Mouse (Mus musculus) Patski (cell line): Measurements from ENCODE around the gene Rpn1. TPM values are rescaled to one million over a fixed set of nuclear protein-coding genes. Genes with fewer than 3 reads are reported as not detected.
A peak's percentile ranks its signal among the peaks of the same experiment; 100 is the strongest.
"Not testable (repeated sequence)": the region's sequence is repeated elsewhere in the genome, so short reads cannot be mapped to it uniquely, and the experiment has no call there.

ENCODE experiments used
- ATAC-seq: fragments of 100-300 bp; one replicate; pipeline ENCODE4 v1.8.0; 2021
- CTCF ChIA-PET: fragments of 350-600 bp; sonication (Branson Sonifier 250); formaldehyde crosslinking; loops from one replicate; lab custom pipeline; 2022; ENCODE audit warnings: inconsistent platforms; lab: Charles Lee
- POLR2A ChIA-PET: fragments of 350-600 bp; sonication (Branson Sonifier 250); formaldehyde crosslinking; loops from one replicate; lab custom pipeline; 2022; ENCODE audit warnings: antibody characterized with exemption, inconsistent platforms; lab: Charles Lee
- DNase-seq: peaks from one replicate; pipeline ENCODE4 v3.0.0-alpha.2; 2011; ENCODE audit warnings: low read depth, low spot score
- H3K27me3 ChIP-seq: fragments of 371-371 bp; one replicate; pipeline ENCODE4 v1.5.1; 2021
- CTCF ChIP-seq: fragments of 100-300 bp; IDR thresholded peaks from one replicate; pipeline ENCODE4 v1.5.1; 2021
- in situ Hi-C: fragments of 300-500 bp; cut with MboI; formaldehyde crosslinking; loops from 3 replicates; pipeline ENCODE4 v1.11.1; 2018; ENCODE audit warnings: low pct_unique_long_range_greater_than_20kb, mixed read lengths
- polyA plus RNA-seq: library from polyadenylated mRNA; unstranded; gene quantifications from one replicate; pipeline ENCODE4 v1.2.3, GENCODE M21; 2021

Rpn1 gene
- polyA plus RNA-seq, 1 experiment from 2014 or later: 218 TPM

GRCm38 (mm10) chr6:88119309-88119708, 35.0 kb downstream of the Rpn1 start:
- in situ Hi-C loops: no loop called here
- POLR2A ChIA-PET: no interaction called here
- CTCF ChIA-PET: no interaction called here

GRCm38 (mm10) chr6:88120813-88121212, 36.5 kb downstream of the Rpn1 start:
- in situ Hi-C loops: loop anchor here (5.0 to 10.0 kb wide), 3 partner anchors 66 to 386 kb away; no protein-coding TSS in a partner anchor
- no peak for TF ChIP-seq CTCF
- POLR2A ChIA-PET: no interaction called here
- no peaks in the 10 kb centered on the region for H3K27me3 ChIP-seq
- DNase-seq (no peak), ATAC-seq (no peak)
- CTCF ChIA-PET: no interaction called here

More at GRCm38 (mm10) chr6:88119309-88119708, 35.0 kb downstream of the Rpn1 start:
- no peak for TF ChIP-seq CTCF
- H3K27me3 ChIP-seq: no peaks in the 10 kb centered on the region
- ATAC-seq (no peak), DNase-seq (no peak)

GRCm38 (mm10) chr6:88121781-88122180, 37.5 kb downstream of the Rpn1 start:
- no peaks in the 10 kb centered on the region for H3K27me3 ChIP-seq
- in situ Hi-C loops: loop anchor here (5.0 to 10.0 kb wide), 3 partner anchors 66 to 386 kb away; no protein-coding TSS in a partner anchor
- TF ChIP-seq CTCF: no peak
- DNase-seq: no peak
- ChIA-PET POLR2A (no interaction called here), CTCF (no interaction called here)
- ATAC-seq: no peak

GRCm38 (mm10) chr6:88123150-88123857, 39.0 kb downstream of the Rpn1 start:
- DNase-seq (no peak), ATAC-seq (peak; percentile 53)
- H3K27me3 ChIP-seq: no peaks in the 10 kb centered on the region
- ChIA-PET POLR2A (interaction anchor here (1.0 kb wide), 1 partner anchor 10 kb away, joined by 3 read pairs; no protein-coding TSS in a partner anchor), CTCF (interaction anchor here (0.8 to 2.3 kb wide), 11 partner anchors 9 to 369 kb away, joined by 3 to 19 read pairs (median 4); partner anchors contain the start of gene Gata2)
- TF ChIP-seq CTCF: no peak
- in situ Hi-C loops: loop anchor here (5.0 to 10.0 kb wide), 3 partner anchors 64 to 384 kb away; no protein-coding TSS in a partner anchor

DNA sequence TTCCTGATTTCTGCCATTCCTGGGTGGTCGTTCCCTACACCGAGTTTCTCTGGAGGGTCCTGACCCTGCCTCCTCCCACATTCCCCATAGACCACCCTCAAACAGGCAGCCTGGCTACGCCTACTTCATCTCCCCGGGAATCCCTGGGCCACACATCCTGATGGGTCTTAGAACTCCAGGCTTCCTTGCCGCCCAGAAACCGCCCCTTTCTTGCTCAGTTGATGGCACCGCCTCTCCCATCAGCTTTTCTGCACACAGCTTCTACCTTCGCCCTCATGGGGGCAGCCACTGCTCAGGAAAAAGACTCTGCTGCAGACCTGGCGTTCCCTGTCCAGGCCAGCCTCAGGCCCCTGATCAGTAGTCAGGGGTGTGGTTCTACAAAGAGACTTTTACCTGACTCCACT, 39.6 kb downstream of the Rpn1 start:
- ChIA-PET CTCF (interaction anchor here (0.8 to 2.3 kb wide), 10 partner anchors 10 to 369 kb away, joined by 3 to 19 read pairs (median 4); partner anchors contain the start of gene Gata2), POLR2A (interaction anchor here (1.0 kb wide), 1 partner anchor 11 kb away, joined by 3 read pairs; no protein-coding TSS in a partner anchor)
- no peaks in the 10 kb centered on the region for H3K27me3 ChIP-seq
- peak; percentile 79 for ATAC-seq
- TF ChIP-seq CTCF: no peak
- DNase-seq: no peak
- in situ Hi-C loops: loop anchor here (5.0 to 10.0 kb wide), 3 partner anchors 63 to 383 kb away; no protein-coding TSS in a partner anchor

- CTCF ChIA-PET: interaction anchor here (1.7 to 2.3 kb wide), 3 partner anchors 10 to 307 kb away, joined by 4 to 19 read pairs (median 4); no protein-coding TSS in a partner anchor
These were observed 40.3 kb downstream of the Rpn1 start for GRCm38 (mm10) chr6:88124551-88124950.

DNA sequence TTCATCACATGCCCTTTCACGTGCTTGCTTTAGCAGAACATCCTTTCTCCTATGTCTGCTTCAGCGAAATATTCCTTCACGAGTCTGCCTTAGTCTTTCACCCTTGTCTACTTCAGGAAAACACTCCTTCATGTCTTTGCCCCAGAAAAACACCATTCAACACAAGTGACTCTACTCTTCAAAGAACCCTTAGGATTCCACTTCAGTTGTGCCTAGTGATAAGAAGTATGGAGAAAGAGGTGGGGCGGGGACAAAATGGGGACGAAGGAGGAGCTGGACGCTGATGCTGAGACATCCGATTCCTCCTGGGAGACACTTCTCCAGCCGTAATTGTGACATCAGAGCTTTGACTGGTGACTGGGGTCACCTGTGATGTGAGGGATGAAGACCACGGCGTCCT, 41.5 kb downstream of the Rpn1 start:
- ATAC-seq, POLR2A ChIA-PET, CTCF ChIA-PET, DNase-seq, H3K27me3 ChIP-seq: not testable (repeated sequence)
- in situ Hi-C loops: loop anchor here (10.0 kb wide), 1 partner anchor 309 kb away; no protein-coding TSS in a partner anchor

More at GRCm38 (mm10) chr6:88124551-88124950, 40.3 kb downstream of the Rpn1 start:
- DNase-seq (no peak), ATAC-seq (no peak)
- POLR2A ChIA-PET: no interaction called here
- no peak for TF ChIP-seq CTCF
- in situ Hi-C loops: loop anchor here (5.0 to 10.0 kb wide), 3 partner anchors 63 to 383 kb away; no protein-coding TSS in a partner anchor
- peaks cover 3% of the 10 kb centered on the region for H3K27me3 ChIP-seq

DNA sequence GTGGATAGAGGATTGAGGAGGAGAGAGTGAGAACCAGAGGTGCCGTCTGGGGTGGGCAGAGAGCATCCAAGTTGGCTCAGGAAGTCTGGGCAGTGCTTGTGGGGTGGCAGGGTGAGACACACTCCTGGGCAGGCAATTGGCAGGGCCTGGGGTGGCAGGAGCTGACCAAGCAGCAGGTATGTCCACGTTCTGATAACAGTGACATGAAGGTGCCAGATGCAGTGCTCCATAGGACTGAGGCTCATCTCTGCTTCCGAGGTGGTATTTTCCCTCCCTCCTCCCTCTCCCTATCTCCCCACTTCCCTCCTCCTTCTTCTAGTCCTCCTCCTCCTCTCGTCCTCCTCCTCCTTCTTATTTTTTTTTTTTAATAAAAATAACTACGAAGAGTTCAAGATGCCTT, 47.2 kb downstream of the Rpn1 start:
- peaks cover 3% of the 10 kb centered on the region for H3K27me3 ChIP-seq
- POLR2A ChIA-PET: no interaction called here
- CTCF ChIA-PET: no interaction called here
- in situ Hi-C loops: no loop called here
- no peak for TF ChIP-seq CTCF
- ATAC-seq (no peak), DNase-seq (no peak)

DNA sequence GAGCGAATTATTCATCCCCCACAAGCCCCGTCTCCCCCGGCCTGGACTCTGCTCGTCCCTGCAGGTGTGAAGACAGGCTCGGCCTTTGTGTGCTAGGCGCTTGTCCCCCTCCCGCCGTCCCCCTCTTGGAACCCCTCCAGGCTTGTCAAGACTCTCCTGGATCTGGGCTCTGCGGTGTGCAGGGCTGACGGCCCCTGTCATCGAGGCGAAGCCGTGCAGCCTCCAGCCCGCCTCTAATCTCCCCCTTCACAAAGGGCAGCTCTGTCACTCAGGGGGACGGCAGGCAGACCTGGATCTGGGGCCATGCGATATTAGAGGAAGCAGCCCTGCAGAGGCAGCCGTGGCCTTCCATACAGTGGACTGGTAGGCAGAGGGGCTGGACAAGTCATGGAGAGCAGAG, 47.8 kb downstream of the Rpn1 start:
- DNase-seq: no peak
- TF ChIP-seq CTCF: no peak

GRCm38 (mm10) chr6:88133061-88133460, 48.8 kb downstream of the Rpn1 start:
- no peak for TF ChIP-seq CTCF
- ATAC-seq: no peak
- DNase-seq: no peak
- CTCF ChIA-PET: no interaction called here
- H3K27me3 ChIP-seq: peaks cover 6% of the 10 kb centered on the region
- in situ Hi-C loops: no loop called here
- POLR2A ChIA-PET: no interaction called here

More for the DNA sequence above, 47.8 kb downstream of the Rpn1 start:
- ATAC-seq: no peak
- ChIA-PET CTCF (no interaction called here), POLR2A (no interaction called here)
- in situ Hi-C loops: no loop called here
- H3K27me3 ChIP-seq: peaks cover 6% of the 10 kb centered on the region

DNA sequence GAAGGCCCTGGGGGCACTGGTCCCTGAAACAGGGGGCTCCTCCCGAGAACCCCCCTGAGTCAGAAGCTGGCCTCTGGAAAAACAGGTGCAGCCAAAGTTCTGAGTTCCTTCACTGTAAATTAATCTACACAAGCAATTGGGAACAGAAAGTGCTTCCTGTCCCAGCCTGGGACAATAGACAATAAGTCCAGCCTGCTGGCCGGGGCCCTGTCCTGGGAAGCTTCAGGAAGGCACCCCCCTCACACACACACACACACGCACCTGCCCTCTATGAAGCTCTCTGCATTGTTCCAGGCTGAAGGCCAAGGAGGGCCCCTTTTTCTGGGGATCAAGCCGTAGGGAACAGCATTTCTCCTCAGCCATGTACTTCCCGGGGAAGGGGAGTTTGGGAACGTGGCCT, 49.6 kb downstream of the Rpn1 start:
- in situ Hi-C loops: no loop called here
- H3K27me3 ChIP-seq: peaks cover 6% of the 10 kb centered on the region
- TF ChIP-seq CTCF: no peak
- CTCF ChIA-PET: no interaction called here
- POLR2A ChIA-PET: interaction anchor here (0.6 to 0.8 kb wide), 2 partner anchors 19 to 24 kb away, joined by 3 read pairs; no protein-coding TSS in a partner anchor
- ATAC-seq (no peak), DNase-seq (no peak)
